Mouse (Mus musculus) liver, embryonic 14.5 days (tissue): Measurements from ENCODE around the gene Dpf3.

Experiments
- CTCF ChIP-seq: IDR thresholded peaks from 2 replicates; pipeline ENCODE4 v1.5.1; 2016; ENCODE audit warnings: antibody characterized with exemption, low read depth, control low read depth
- EP300 ChIP-seq: IDR thresholded peaks from 2 replicates; pipeline ENCODE4 v1.6.1; 2016; ENCODE audit warnings: antibody characterized with exemption, low read depth

GRCm38 (mm10) chr12:83364771-83365170, 122.7 kb downstream of the Dpf3 start:
- TF ChIP-seq EP300 (no peak), CTCF (peak; percentile 67)
